Mouse (Mus musculus) layer of hippocampus, postnatal 10 days (tissue): ENCODE results near the gene Kif22. TPM values are rescaled to one million over a fixed set of nuclear protein-coding genes. Genes with fewer than 3 reads are reported as not detected.

Experiments used
- DNase-seq, 2 experiments: peaks; one replicate each; pipeline ENCODE4 v3.0.0; 2021; ENCODE audit warnings: low spot score in 2 of 2
- microRNA-seq, 2 experiments: library from miRNA; unstranded; fragments of <30 nt; microRNA quantifications; one replicate each; pipeline ENCODE4 v1.2.0; 2021
- total RNA-seq, 2 experiments: library from RNA; stranded (reverse); gene quantifications; 2 replicates each; pipeline ENCODE4 v1.2.3; 2021

Gene Kif22
- total RNA-seq, 2 experiments from 2014 or later = 12.6 to 16.5 TPM

DNA sequence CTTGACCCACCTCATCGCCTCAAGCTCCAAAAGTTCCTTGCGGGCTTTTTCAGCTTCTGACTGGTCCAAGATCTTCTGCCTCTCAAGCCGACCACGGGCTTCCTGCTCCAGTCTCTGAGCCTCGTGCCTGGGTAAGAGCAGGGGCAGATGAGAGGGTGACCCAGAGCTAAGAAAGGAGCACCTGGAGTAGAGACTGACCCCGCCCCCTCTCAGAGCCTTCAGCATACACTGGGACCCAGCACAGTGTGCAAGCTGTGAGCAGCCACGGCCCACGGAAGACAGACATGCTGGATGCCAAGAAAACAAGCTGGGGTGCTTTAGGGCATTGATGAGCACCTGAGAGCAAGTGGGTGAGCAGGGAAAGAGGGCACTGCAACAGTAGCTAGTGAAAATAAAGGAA lies 53.5 kb downstream of the Kif22 start:
- DNase-seq = no peak

DNA sequence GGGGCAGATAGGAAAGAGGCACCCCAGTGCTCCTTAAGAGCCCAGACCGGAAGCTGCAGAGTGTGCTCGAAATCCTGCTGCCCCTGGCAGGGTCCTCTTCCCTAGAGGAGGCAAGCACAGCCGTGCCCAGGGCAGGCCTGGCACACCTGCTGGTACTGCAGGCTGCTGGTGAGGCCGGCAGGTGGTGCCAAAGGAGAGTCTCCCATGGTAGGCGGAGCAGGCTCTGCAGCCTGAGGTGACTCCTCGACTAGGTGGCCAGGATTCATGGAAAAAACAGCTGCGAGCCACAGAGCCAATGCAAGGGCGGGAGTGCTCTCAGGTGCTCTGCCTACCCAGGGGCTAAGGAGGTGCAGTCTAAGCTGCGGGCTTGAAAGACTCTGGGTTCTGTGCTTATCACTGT lies 56.0 kb downstream of the Kif22 start:
- DNase-seq = peak; percentile 29 to 46

DNA sequence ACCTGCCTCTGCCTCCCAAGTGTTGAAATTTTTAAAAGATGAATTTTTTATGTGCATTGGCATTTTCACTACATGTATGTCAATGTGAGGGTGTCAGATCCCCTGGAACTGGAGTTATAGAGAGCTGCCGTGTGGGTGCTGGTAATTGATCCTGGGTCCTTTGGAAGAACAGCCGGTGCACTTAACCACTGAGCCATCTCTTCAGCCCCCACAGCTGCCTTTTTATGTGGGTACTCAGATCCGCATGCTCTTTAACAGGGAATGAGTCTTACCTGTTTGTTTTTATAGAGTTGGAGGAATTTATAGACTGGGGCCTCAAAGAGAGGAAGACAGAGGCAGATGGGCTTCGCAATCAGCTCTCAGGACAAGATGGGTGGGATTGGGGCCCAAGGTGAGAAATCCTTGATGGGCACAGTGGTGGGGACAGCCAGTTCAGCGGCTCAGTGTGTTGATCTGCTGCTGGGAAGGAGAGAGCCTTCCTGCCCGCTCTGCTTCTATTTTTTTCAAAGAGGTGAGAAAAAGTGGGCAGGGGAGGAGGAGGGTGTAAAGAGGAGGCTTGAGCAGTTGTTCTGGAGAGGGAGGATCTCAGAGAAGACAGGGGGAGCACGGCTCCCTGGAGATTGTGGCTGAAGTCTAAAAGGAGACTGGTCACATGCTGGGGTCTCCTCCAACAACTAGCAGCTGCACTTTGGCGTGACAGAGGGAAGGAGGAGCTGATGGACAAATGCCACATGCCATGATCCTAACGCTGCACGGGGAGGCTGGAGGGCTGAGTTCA lies 57.4 kb downstream of the Kif22 start:
- DNase-seq = no peak

- DNase-seq = no peak
Observed at GRCm38 (mm10) chr7:126983113-126983512, 59.2 kb downstream of the Kif22 start.

- no peak for DNase-seq
Observed at GRCm38 (mm10) chr7:126982054-126982453, 60.2 kb downstream of the Kif22 start.

DNA sequence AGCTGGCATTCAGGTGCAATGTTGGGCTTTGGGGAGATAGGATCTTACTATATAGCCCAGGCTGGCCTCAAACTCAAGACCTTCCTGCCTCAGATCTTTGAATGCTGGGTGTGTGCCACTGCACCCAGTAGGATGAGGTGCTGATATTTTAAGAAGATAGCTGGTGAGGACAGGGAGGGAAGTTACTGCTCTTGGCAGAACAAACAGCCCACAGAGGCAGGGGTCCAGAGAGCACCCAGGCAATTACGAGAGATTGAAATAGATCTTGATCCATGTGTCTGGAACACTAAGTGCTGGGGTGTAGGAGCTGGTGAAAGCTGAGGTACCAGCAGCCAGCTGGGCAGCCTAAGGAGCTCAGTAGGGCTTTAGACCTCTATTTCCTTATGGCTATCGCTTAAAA lies 60.7 kb downstream of the Kif22 start:
- DNase-seq = no peak

DNA sequence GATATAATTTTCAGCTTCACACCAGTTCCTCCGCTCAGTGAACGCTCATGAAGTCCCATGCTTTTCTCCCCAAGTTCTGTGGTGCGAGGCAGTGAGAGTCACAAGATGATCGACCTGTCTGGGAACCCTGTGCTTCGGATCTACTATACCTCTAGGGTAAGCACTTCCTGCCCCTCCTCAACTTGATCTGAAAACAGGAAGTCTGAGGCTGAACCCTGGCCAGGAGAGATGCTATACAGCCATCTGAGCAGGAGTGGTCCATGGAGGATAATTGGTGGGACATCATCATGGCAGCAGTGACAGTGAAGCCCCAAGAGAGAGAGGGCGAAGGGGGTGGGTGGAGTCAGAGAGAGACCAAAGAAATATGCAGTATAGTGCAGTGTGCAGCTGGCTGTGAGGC lies 63.4 kb downstream of the Kif22 start:
- DNase-seq = no peak

Small RNAs within 50 kb of the gene (microRNA-seq; reads per million reads assigned to microRNA genes)
- 0 reads per million in 2 experiments for gene Gm44343

Other genes starting within 250 kb of the Kif22 start
- 10 to 100 TPM; 56.2 to 64.6 TPM for gene Ppp4c, start 250.0 kb downstream of the Kif22 start, total RNA-seq
- gene Fam57b, start 244.8 kb downstream of the Kif22 start, total RNA-seq = 100 to 1,000 TPM; 133 to 147 TPM
- gene 4930451I11Rik, start 210.8 kb downstream of the Kif22 start, total RNA-seq = not detected
- gene Doc2a, start 195.1 kb downstream of the Kif22 start, total RNA-seq = 10 to 100 TPM; 54.0 to 54.1 TPM
- gene Hirip3, start 180.5 kb downstream of the Kif22 start, total RNA-seq = 10 to 100 TPM; 38.8 to 40.9 TPM
- gene Ino80e, start 180.1 kb downstream of the Kif22 start, total RNA-seq = 10 to 100 TPM; 56.1 to 58.8 TPM
- gene Taok2, start 157.8 kb downstream of the Kif22 start, total RNA-seq = 100 to 1,000 TPM; 147 to 167 TPM
- 10 to 100 TPM; 23.6 to 28.3 TPM for gene Tmem219, start 119.6 kb downstream of the Kif22 start, total RNA-seq
- gene Kctd13, start 113.6 kb downstream of the Kif22 start, total RNA-seq = 100 to 1,000 TPM; 151 to 152 TPM
- gene Asphd1, start 92.9 kb downstream of the Kif22 start, total RNA-seq = 10 to 100 TPM; 35.6 to 46.1 TPM
- gene Sez6l2, start 91.9 kb downstream of the Kif22 start, total RNA-seq = 100 to 1,000 TPM; 273 to 305 TPM
- 100 to 1,000 TPM; 129 to 149 TPM for gene Cdipt, start 66.6 kb downstream of the Kif22 start, total RNA-seq
- under 1 TPM in 1 of 2 experiments, not detected in 1; 0.31 TPM for gene Cdiptos, start 66.4 kb downstream of the Kif22 start, total RNA-seq
- gene Mvp, start 27.9 kb downstream of the Kif22 start, total RNA-seq = 1 to 10 TPM; 5.6 to 6.2 TPM
- gene Pagr1b, start 26.0 kb downstream of the Kif22 start, total RNA-seq = under 1 TPM in 1 of 2 experiments, not detected in 1; 0.62 TPM
- gene Pagr1a, start 25.1 kb downstream of the Kif22 start, total RNA-seq = 10 to 100 TPM; 24.9 to 34.2 TPM
- gene Gm42742, start 21.4 kb downstream of the Kif22 start, total RNA-seq = 10 to 100 TPM; 33.4 to 34.8 TPM
- gene Prrt2, start 21.3 kb downstream of the Kif22 start, total RNA-seq = 100 to 1,000 TPM; 146 to 184 TPM
- 100 to 1,000 TPM; 283 to 292 TPM for gene Maz, start 15.4 kb downstream of the Kif22 start, total RNA-seq
- gene Zg16, start 44.9 kb upstream of the Kif22 start, total RNA-seq = not detected
- 1 to 10 TPM; 1.3 to 1.4 TPM for gene AI467606, start 48.9 kb upstream of the Kif22 start, total RNA-seq
- gene Qprt, start 79.8 kb upstream of the Kif22 start, total RNA-seq = under 1 TPM; 0.20 to 0.57 TPM
- under 1 TPM; 0.33 to 0.55 TPM for gene Spn, start 95.4 kb upstream of the Kif22 start, total RNA-seq
- gene Cd2bp2, start 153.6 kb upstream of the Kif22 start, total RNA-seq = 10 to 100 TPM; 70.5 to 75.5 TPM
- gene Tbc1d10b, start 166.0 kb upstream of the Kif22 start, total RNA-seq = 10 to 100 TPM; 84.6 to 95.4 TPM
- gene Mylpf, start 166.4 kb upstream of the Kif22 start, total RNA-seq = 1 to 10 TPM; 1.3 to 3.3 TPM
- gene Zfp553, start 190.6 kb upstream of the Kif22 start, total RNA-seq = 10 to 100 TPM; 19.3 to 19.6 TPM
- gene Sept1, start 190.7 kb upstream of the Kif22 start, total RNA-seq = 1 to 10 TPM; 5.5 to 5.9 TPM
- 10 to 100 TPM; 56.7 to 67.0 TPM for gene Zfp771, start 201.8 kb upstream of the Kif22 start, total RNA-seq
- gene Dctpp1, start 218.2 kb upstream of the Kif22 start, total RNA-seq = 10 to 100 TPM; 36.0 to 37.1 TPM
- gene Sephs2, start 231.6 kb upstream of the Kif22 start, total RNA-seq = 10 to 100 TPM; 45.7 to 49.4 TPM